Mouse (Mus musculus) embryonic facial prominence, embryonic 11.5 days (tissue): ENCODE results near the gene Pam. TPM values are rescaled to one million over a fixed set of nuclear protein-coding genes. Genes with fewer than 3 reads are reported as not detected.

Source experiments
- ATAC-seq: fragments of 200-750 bp; cut with Nextera tagmentation; replicated peaks from 2 replicates; pipeline ENCODE4 v1.8.0; 2017; ENCODE audit warnings: low read depth; ENCODE audit not compliant: insufficient number of reproducible peaks, low FRiP score, low TSS enrichment
- DNase-seq: peaks from one replicate; pipeline ENCODE4 v3.0.0-alpha.2; 2015; ENCODE audit warnings: low spot score
- H3K27ac ChIP-seq: fragments of 300-500 bp; sonication (generic); replicated peaks from 2 replicates; pipeline ENCODE4 v1.5.1; 2014; ENCODE audit warnings: mild to moderate bottlenecking, low read depth, low read length, control low read depth
- H3K27me3 ChIP-seq: fragments of 300-500 bp; sonication (generic); 2 replicates; pipeline ENCODE4 v1.6.1; 2014; ENCODE audit warnings: mild to moderate bottlenecking, low read length, moderate library complexity, mixed read lengths; ENCODE audit not compliant: control insufficient read depth, insufficient read depth
- H3K36me3 ChIP-seq: fragments of 300-500 bp; sonication (generic); replicated peaks from 2 replicates; pipeline ENCODE4 v1.6.1; 2014; ENCODE audit warnings: low read depth, mild to moderate bottlenecking, low read length, moderate library complexity, mixed read lengths; ENCODE audit not compliant: control insufficient read depth, insufficient read depth
- H3K4me1 ChIP-seq: fragments of 300-500 bp; sonication (generic); 2 replicates; pipeline ENCODE4 v1.6.1; 2014; ENCODE audit warnings: low read length, mixed read lengths; ENCODE audit not compliant: control insufficient read depth, insufficient read depth
- H3K4me2 ChIP-seq: fragments of 300-500 bp; sonication (generic); 2 replicates; pipeline ENCODE4 v1.6.1; 2014; ENCODE audit warnings: low read depth, mild to moderate bottlenecking, control low read depth, low read length, moderate library complexity
- H3K4me3 ChIP-seq: fragments of 300-500 bp; sonication (generic); 2 replicates; pipeline ENCODE4 v1.5.1; 2014; ENCODE audit warnings: low read depth, low read length, control low read depth
- H3K9ac ChIP-seq: fragments of 300-500 bp; sonication (generic); replicated peaks from 2 replicates; pipeline ENCODE4 v1.6.1; 2014; ENCODE audit warnings: mild to moderate bottlenecking, control low read depth, low read length
- H3K9me3 ChIP-seq: fragments of 300-500 bp; sonication (generic); replicated peaks from 2 replicates; pipeline ENCODE4 v1.6.1; 2016; ENCODE audit warnings: mild to moderate bottlenecking, low read length, inconsistent platforms, mixed read lengths; ENCODE audit not compliant: control insufficient read depth
- WGBS: fragments of 180-500 bp; shearing (Covaris S2); extraction: QIAGEN DNeasy Blood & Tissue Kit; methylation state at CpG from one replicate; pipeline ENCODE4 v1.1.7; 2014; 5-methylcytosine and 5-hydroxymethylcytosine counted together
- polyA plus RNA-seq: library from polyadenylated mRNA; unstranded; fragments of >200 nt; fragmentation: Nextera tagmentation; extraction: Ambion mirVana; gene quantifications from 2 replicates; pipeline ENCODE4 v1.2.1, GENCODE M21; 2014

Gene Pam
- polyA plus RNA-seq, 1 experiment from 2014 or later: 22.3 TPM

GRCm38 (mm10) chr1:97976072-97976471, 119.4 kb downstream of the Pam start:
- Histone ChIP-seq H3K4me1 (no peaks in the 10 kb centered on the region), H3K9me3 (no peaks in the 10 kb centered on the region), H3K27me3 (no peaks in the 10 kb centered on the region), H3K4me2 (peak overlapping the region; percentile 85; the same call in 1 of the 2 replicates), H3K9ac (no peak overlapping the region), H3K36me3 (no peaks in the 10 kb centered on the region), H3K4me3 (peak overlapping the region; percentile 66; the same call in 1 of the 2 replicates), H3K27ac (no peak overlapping the region)
- 72% methylated on average over 13 of the region's 13 CpGs for WGBS
- ATAC-seq (no peak), DNase-seq (no peak)

GRCm38 (mm10) chr1:97974968-97975367, 120.5 kb downstream of the Pam start:
- no peak overlapping the region for H3K27ac ChIP-seq
- WGBS: 77% methylated on average over 11 of the region's 11 CpGs
- H3K27me3 ChIP-seq: no peaks in the 10 kb centered on the region
- H3K9ac ChIP-seq: no peak overlapping the region
- ATAC-seq (no peak), DNase-seq (no peak)
- no peak overlapping the region for H3K4me2 ChIP-seq
- no peaks in the 10 kb centered on the region for H3K9me3 ChIP-seq
- H3K4me3 ChIP-seq: no peak overlapping the region
- no peaks in the 10 kb centered on the region for H3K4me1 ChIP-seq
- no peaks in the 10 kb centered on the region for H3K36me3 ChIP-seq

GRCm38 (mm10) chr1:97969765-97970164, 125.7 kb downstream of the Pam start:
- 65% methylated on average over 4 of the region's 4 CpGs for WGBS
- H3K4me2 ChIP-seq: no peak overlapping the region
- DNase-seq (no peak), ATAC-seq (no peak)
- no peaks in the 10 kb centered on the region for H3K36me3 ChIP-seq
- H3K4me1 ChIP-seq: no peaks in the 10 kb centered on the region
- H3K27me3 ChIP-seq: no peaks in the 10 kb centered on the region
- H3K9me3 ChIP-seq: no peaks in the 10 kb centered on the region
- H3K4me3 ChIP-seq: no peak overlapping the region
- no peak overlapping the region for H3K27ac ChIP-seq
- no peak overlapping the region for H3K9ac ChIP-seq

GRCm38 (mm10) chr1:97963711-97964110, 131.7 kb downstream of the Pam start:
- H3K9me3 ChIP-seq: no peaks in the 10 kb centered on the region
- no peaks in the 10 kb centered on the region for H3K36me3 ChIP-seq
- ATAC-seq (no peak), DNase-seq (no peak)
- no peak overlapping the region for H3K9ac ChIP-seq
- no peak overlapping the region for H3K4me3 ChIP-seq
- no peaks in the 10 kb centered on the region for H3K27me3 ChIP-seq
- H3K27ac ChIP-seq: no peak overlapping the region
- WGBS: 87% methylated on average over 2 of the region's 2 CpGs
- no peak overlapping the region for H3K4me2 ChIP-seq
- H3K4me1 ChIP-seq: no peaks in the 10 kb centered on the region

- Histone ChIP-seq H3K27ac (no peak overlapping the region), H3K9me3 (no peaks in the 10 kb centered on the region), H3K4me1 (no peaks in the 10 kb centered on the region), H3K36me3 (no peaks in the 10 kb centered on the region), H3K9ac (no peak overlapping the region), H3K4me3 (no peak overlapping the region), H3K4me2 (no peak overlapping the region), H3K27me3 (no peaks in the 10 kb centered on the region)
- ATAC-seq (no peak), DNase-seq (no peak)
- 85% methylated on average over 7 of the region's 7 CpGs for WGBS
Measured at GRCm38 (mm10) chr1:97962134-97962533, 133.3 kb downstream of the Pam start.

GRCm38 (mm10) chr1:97960681-97961080, 134.8 kb downstream of the Pam start:
- H3K27ac ChIP-seq: no peak overlapping the region
- H3K36me3 ChIP-seq: no peaks in the 10 kb centered on the region
- DNase-seq: no peak
- no peak overlapping the region for H3K4me3 ChIP-seq
- no peaks in the 10 kb centered on the region for H3K9me3 ChIP-seq
- no peak overlapping the region for H3K4me2 ChIP-seq
- no peaks in the 10 kb centered on the region for H3K4me1 ChIP-seq
- WGBS: 94% methylated on average over 3 of the region's 3 CpGs
- no peak for ATAC-seq
- no peak overlapping the region for H3K9ac ChIP-seq
- no peaks in the 10 kb centered on the region for H3K27me3 ChIP-seq

- no peak overlapping the region for H3K4me3 ChIP-seq
- 90% methylated on average over 6 of the region's 6 CpGs for WGBS
- no peak overlapping the region for H3K9ac ChIP-seq
- H3K4me2 ChIP-seq: no peak overlapping the region
- no peak for ATAC-seq
- no peaks in the 10 kb centered on the region for H3K27me3 ChIP-seq
- H3K36me3 ChIP-seq: no peaks in the 10 kb centered on the region
- no peak overlapping the region for H3K27ac ChIP-seq
- DNase-seq: no peak
- H3K9me3 ChIP-seq: no peaks in the 10 kb centered on the region
- H3K4me1 ChIP-seq: no peaks in the 10 kb centered on the region
Measured at GRCm38 (mm10) chr1:97960124-97960523, 135.3 kb downstream of the Pam start.

GRCm38 (mm10) chr1:97958759-97959158, 136.7 kb downstream of the Pam start:
- Histone ChIP-seq H3K27ac (no peak overlapping the region), H3K4me1 (no peaks in the 10 kb centered on the region), H3K27me3 (no peaks in the 10 kb centered on the region), H3K9me3 (no peaks in the 10 kb centered on the region), H3K36me3 (no peaks in the 10 kb centered on the region), H3K9ac (no peak overlapping the region), H3K4me2 (no peak overlapping the region), H3K4me3 (no peak overlapping the region)
- no peak for DNase-seq
- ATAC-seq: no peak
- WGBS: 86% methylated on average over 4 of the region's 4 CpGs
